Mouse (Mus musculus): ENCODE results near the gene Prkn. TPM values are rescaled to one million over a fixed set of nuclear protein-coding genes. Genes with fewer than 3 reads are reported as not detected.

Gene Prkn
- polyA plus RNA-seq, 1 experiment from 2014 or later, result 2.6 TPM

DNA sequence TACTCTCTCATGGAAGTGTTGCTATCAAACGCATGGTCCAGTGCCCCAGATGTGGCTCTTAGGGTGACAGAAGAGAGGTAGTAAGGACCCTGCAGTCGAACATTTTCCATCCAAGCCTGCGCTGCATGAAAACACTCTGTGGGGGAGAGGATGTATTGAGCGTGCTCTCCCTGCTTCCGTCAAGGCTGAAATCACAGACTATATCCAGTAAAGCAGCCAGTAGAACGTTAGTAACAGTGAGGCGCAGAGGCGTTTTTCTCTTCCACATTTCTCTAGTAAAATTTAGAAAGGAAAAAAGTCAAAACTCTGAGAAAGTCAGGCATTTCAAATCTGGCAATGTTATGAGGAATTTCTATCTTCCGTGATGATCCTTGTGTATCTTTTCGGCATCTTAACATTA, 897.7 kb downstream of the Prkn start:
- Histone ChIP-seq H3K27ac (no peak overlapping the region), H3K4me1 (no peaks in the 10 kb centered on the region), H3K9me3 (no peaks in the 10 kb centered on the region), H3K36me3 (no peaks in the 10 kb centered on the region), H3K27me3 (no peaks in the 10 kb centered on the region), H3K4me2 (no peak overlapping the region), H3K9ac (no peak overlapping the region), H3K4me3 (no peak overlapping the region)
- no peak for ATAC-seq (ENCODE audit: insufficient number of reproducible peaks, low FRiP score, low TSS enrichment, low read depth)
- WGBS, result 94% methylated on average over 10 of the region's 10 CpGs

DNA sequence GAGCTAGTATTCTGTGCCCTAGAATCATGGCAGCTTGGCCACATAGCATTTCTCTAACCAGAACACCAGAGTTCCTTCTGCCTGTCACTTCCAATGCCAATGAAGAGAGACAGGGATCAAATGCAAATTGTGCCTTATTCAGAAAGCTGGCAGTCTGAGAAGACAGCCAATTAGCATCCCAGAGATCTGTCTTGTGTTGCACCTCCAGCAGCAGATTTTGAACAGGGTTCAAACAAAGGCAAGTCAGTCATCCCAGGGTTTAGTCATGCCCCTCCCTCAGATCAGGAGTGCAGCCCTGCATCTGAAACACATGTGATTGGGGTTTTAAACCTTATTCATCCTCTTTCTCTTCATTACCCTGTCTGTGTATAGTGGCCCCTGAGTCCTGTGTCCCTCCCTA, 900.5 kb downstream of the Prkn start:
- H3K9ac ChIP-seq, result no peak overlapping the region
- ATAC-seq (ENCODE audit: insufficient number of reproducible peaks, low FRiP score, low TSS enrichment, low read depth), result no peak
- H3K36me3 ChIP-seq, result no peaks in the 10 kb centered on the region

GRCm38 (mm10) chr17:11741161-11741560, 901.0 kb downstream of the Prkn start:
- H3K27ac ChIP-seq, result no peak overlapping the region
- H3K4me1 ChIP-seq, result no peaks in the 10 kb centered on the region
- ATAC-seq (ENCODE audit: insufficient number of reproducible peaks, low FRiP score, low TSS enrichment, low read depth), result no peak
- no peaks in the 10 kb centered on the region for H3K27me3 ChIP-seq
- H3K9ac ChIP-seq, result no peak overlapping the region
- H3K9me3 ChIP-seq, result no peaks in the 10 kb centered on the region
- no peak overlapping the region for H3K4me2 ChIP-seq
- no peak overlapping the region for H3K4me3 ChIP-seq
- no peaks in the 10 kb centered on the region for H3K36me3 ChIP-seq
- 84% methylated on average over 5 of the region's 5 CpGs for WGBS

More for the DNA sequence above, 900.5 kb downstream of the Prkn start:
- no peak overlapping the region for H3K4me3 ChIP-seq
- no peak overlapping the region for H3K27ac ChIP-seq
- no peaks in the 10 kb centered on the region for H3K27me3 ChIP-seq
- H3K4me2 ChIP-seq, result no peak overlapping the region
- no peaks in the 10 kb centered on the region for H3K4me1 ChIP-seq
- no peaks in the 10 kb centered on the region for H3K9me3 ChIP-seq

DNA sequence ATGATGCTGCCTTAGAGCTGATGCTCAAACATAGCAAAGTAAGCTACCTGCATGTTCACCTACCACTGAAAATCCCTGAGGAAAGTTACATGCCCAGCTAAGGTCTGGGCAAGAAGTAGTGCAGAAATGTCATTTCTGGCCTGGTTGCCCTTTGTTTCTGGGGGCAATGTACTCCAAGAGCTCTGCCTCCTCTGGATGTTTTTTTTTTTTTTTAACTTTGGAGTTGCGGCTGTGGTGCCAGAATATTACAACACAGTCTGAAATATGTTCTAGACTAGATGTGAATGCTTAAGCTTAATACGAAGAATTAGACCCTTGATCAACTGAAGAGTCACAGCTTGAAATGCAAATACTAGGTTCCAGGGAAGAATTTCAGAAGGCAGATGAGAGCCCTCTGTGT, 911.1 kb downstream of the Prkn start:
- Histone ChIP-seq H3K9me3 (no peaks in the 10 kb centered on the region), H3K27me3 (no peaks in the 10 kb centered on the region), H3K4me3 (no peak overlapping the region), H3K27ac (no peak overlapping the region), H3K4me2 (no peak overlapping the region), H3K36me3 (no peaks in the 10 kb centered on the region), H3K4me1 (no peaks in the 10 kb centered on the region), H3K9ac (no peak overlapping the region)
- WGBS, result 87% methylated on average over 2 of the region's 2 CpGs
- ATAC-seq (ENCODE audit: insufficient number of reproducible peaks, low FRiP score, low TSS enrichment, low read depth), result no peak

DNA sequence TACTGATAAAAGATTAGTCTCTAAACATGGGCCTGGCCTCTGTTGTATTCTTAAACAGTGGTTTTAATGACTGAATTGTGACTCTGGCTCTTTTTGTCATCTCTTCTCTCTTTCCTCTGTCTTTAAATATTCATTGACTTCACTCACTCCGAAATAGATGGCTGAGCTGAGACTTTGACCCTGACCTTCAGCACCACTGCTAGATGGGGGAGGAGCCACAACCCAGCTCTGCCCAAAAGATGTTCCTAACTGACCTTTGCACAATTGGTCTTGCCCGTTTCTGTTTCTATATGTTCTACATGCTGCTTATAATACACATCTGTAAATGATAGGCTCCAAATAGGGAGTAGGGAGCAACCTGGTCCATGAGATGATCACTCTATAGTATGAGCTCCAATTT, 912.5 kb downstream of the Prkn start:
- ATAC-seq (ENCODE audit: insufficient number of reproducible peaks, low FRiP score, low TSS enrichment, low read depth), result no peak
- H3K4me1 ChIP-seq, result no peaks in the 10 kb centered on the region
- no peak overlapping the region for H3K4me3 ChIP-seq
- no peaks in the 10 kb centered on the region for H3K36me3 ChIP-seq
- H3K9ac ChIP-seq, result no peak overlapping the region
- H3K27me3 ChIP-seq, result no peaks in the 10 kb centered on the region
- H3K4me2 ChIP-seq, result no peak overlapping the region
- WGBS, result 53% methylated on average over 2 of the region's 2 CpGs
- no peak overlapping the region for H3K27ac ChIP-seq
- H3K9me3 ChIP-seq, result no peaks in the 10 kb centered on the region

GRCm38 (mm10) chr17:11765117-11765516, 924.9 kb downstream of the Prkn start:
- Histone ChIP-seq H3K4me3 (no peak overlapping the region), H3K9me3 (no peaks in the 10 kb centered on the region), H3K27me3 (no peaks in the 10 kb centered on the region), H3K9ac (no peak overlapping the region), H3K36me3 (no peaks in the 10 kb centered on the region), H3K4me2 (no peak overlapping the region), H3K4me1 (peaks cover 3% of the 10 kb centered on the region; the same call in 1 of the 2 replicates), H3K27ac (no peak overlapping the region)
- no peak for ATAC-seq (ENCODE audit: insufficient number of reproducible peaks, low FRiP score, low TSS enrichment, low read depth)
- WGBS, result 73% methylated on average over 3 of the region's 3 CpGs

DNA sequence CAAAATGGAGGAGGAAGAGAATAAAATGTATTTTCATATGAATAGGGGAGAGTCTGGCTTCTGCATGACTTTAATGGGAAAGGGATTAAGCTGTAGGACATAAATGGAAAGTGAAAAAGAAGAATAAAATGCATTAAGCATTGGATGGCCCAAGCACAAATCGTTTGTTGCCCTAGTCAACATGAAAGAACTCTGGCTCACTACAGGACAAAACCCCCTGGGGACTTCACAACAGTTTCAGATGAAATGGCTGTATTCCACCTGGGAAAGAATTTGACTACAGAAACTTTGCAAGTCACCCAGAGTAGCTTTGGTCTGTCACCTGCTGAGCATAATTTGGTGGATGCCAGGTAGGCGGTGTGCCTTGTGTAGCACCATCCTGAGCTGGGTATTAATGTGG, 925.4 kb downstream of the Prkn start:
- no peak overlapping the region for H3K4me2 ChIP-seq
- H3K27ac ChIP-seq, result no peak overlapping the region
- no peak overlapping the region for H3K4me3 ChIP-seq
- peaks cover 3% of the 10 kb centered on the region; the same call in 1 of the 2 replicates for H3K4me1 ChIP-seq
- no peaks in the 10 kb centered on the region for H3K9me3 ChIP-seq
- no peaks in the 10 kb centered on the region for H3K27me3 ChIP-seq
- H3K9ac ChIP-seq, result no peak overlapping the region
- 44% methylated on average over 2 of the region's 2 CpGs for WGBS
- H3K36me3 ChIP-seq, result no peaks in the 10 kb centered on the region
- ATAC-seq (ENCODE audit: insufficient number of reproducible peaks, low FRiP score, low TSS enrichment, low read depth), result no peak

- H3K4me2 ChIP-seq, result no peak overlapping the region
- no peak overlapping the region for H3K27ac ChIP-seq
- no peaks in the 10 kb centered on the region for H3K36me3 ChIP-seq
- no peak for ATAC-seq (ENCODE audit: insufficient number of reproducible peaks, low FRiP score, low TSS enrichment, low read depth)
- H3K9ac ChIP-seq, result no peak overlapping the region
- peaks cover 3% of the 10 kb centered on the region; the same call in 1 of the 2 replicates for H3K4me1 ChIP-seq
- whole genome bisulfite sequencing, result 86% methylated on average over 4 of the region's 4 CpGs
- no peaks in the 10 kb centered on the region for H3K9me3 ChIP-seq
- H3K4me3 ChIP-seq, result no peak overlapping the region
- H3K27me3 ChIP-seq, result no peaks in the 10 kb centered on the region
Observed at GRCm38 (mm10) chr17:11767301-11767700, 927.1 kb downstream of the Prkn start.

- H3K9ac ChIP-seq, result no peak overlapping the region
- no peak overlapping the region for H3K4me3 ChIP-seq
- WGBS, result 77% methylated on average over 4 of the region's 4 CpGs
- H3K4me2 ChIP-seq, result no peak overlapping the region
- peaks cover 3% of the 10 kb centered on the region; the same call in 1 of the 2 replicates for H3K4me1 ChIP-seq
- no peak for ATAC-seq (ENCODE audit: insufficient number of reproducible peaks, low FRiP score, low TSS enrichment, low read depth)
- H3K27me3 ChIP-seq, result no peaks in the 10 kb centered on the region
- no peak overlapping the region for H3K27ac ChIP-seq
- H3K9me3 ChIP-seq, result no peaks in the 10 kb centered on the region
- H3K36me3 ChIP-seq, result no peaks in the 10 kb centered on the region
Observed at GRCm38 (mm10) chr17:11768345-11768744, 928.2 kb downstream of the Prkn start.

DNA sequence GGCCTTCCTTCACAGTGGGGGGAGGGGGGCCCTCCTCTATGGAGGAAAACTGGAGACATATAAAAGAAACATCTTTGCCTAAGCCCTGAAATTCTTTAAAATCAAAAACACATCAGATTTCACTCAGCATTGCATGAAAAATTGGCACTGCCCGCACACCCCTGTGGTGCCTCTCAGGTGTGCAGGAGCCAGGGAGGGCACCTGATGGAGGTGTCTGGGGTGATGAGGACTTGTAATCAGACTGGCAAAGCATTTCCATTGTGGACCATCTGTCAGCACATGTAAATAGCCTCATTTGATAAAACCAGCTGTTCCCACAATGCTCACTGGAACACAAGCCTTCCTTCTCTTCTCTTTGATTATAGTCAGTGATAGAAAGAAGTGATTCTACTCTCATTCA, 928.8 kb downstream of the Prkn start:
- no peak for ATAC-seq (ENCODE audit: insufficient number of reproducible peaks, low FRiP score, low TSS enrichment, low read depth)
- H3K4me3 ChIP-seq, result no peak overlapping the region

GRCm38 (mm10) chr17:11769513-11769912, 929.3 kb downstream of the Prkn start:
- WGBS, result 82% methylated on average over 3 of the region's 3 CpGs
- Histone ChIP-seq H3K4me1 (peaks cover 3% of the 10 kb centered on the region; the same call in 1 of the 2 replicates), H3K36me3 (no peaks in the 10 kb centered on the region), H3K4me2 (no peak overlapping the region), H3K27me3 (no peaks in the 10 kb centered on the region), H3K9ac (no peak overlapping the region), H3K4me3 (no peak overlapping the region), H3K27ac (no peak overlapping the region), H3K9me3 (no peaks in the 10 kb centered on the region)
- ATAC-seq (ENCODE audit: insufficient number of reproducible peaks, low FRiP score, low TSS enrichment, low read depth), result no peak

More for the DNA sequence above, 928.8 kb downstream of the Prkn start:
- Histone ChIP-seq H3K4me2 (no peak overlapping the region), H3K27me3 (no peaks in the 10 kb centered on the region), H3K36me3 (no peaks in the 10 kb centered on the region), H3K27ac (no peak overlapping the region), H3K9me3 (no peaks in the 10 kb centered on the region), H3K4me1 (peaks cover 3% of the 10 kb centered on the region; the same call in 1 of the 2 replicates), H3K9ac (no peak overlapping the region)
- WGBS, result 69% methylated on average over 1 of the region's 1 CpGs

DNA sequence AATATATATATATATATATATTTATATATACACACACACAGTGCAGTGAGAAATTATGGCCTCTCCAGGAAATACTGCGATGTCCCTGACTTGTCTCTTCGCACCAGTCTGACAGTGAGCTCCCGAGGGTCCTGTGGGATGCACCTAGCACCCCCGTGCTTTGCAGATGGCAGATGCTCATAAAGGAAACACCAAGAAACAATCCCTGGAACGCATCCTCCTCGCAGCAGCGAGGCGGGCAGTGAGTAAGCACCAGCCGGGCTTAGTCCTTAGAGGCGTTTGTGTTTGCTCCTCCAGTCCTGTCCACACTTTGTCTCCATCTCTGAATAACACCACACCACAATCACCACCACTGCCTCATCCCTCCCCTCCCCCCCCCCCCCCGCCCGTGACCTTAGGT, 939.4 kb downstream of the Prkn start:
- H3K27me3 ChIP-seq, result no peaks in the 10 kb centered on the region
- 80% methylated on average over 11 of the region's 12 CpGs for WGBS
- no peaks in the 10 kb centered on the region for H3K4me1 ChIP-seq
- H3K9me3 ChIP-seq, result no peaks in the 10 kb centered on the region
- no peak overlapping the region for H3K9ac ChIP-seq
- H3K4me2 ChIP-seq, result no peak overlapping the region
- no peak overlapping the region for H3K4me3 ChIP-seq
- H3K27ac ChIP-seq, result no peak overlapping the region
- no peaks in the 10 kb centered on the region for H3K36me3 ChIP-seq
- ATAC-seq (ENCODE audit: insufficient number of reproducible peaks, low FRiP score, low TSS enrichment, low read depth), result no peak

GRCm38 (mm10) chr17:11780005-11780404, 939.8 kb downstream of the Prkn start:
- H3K9me3 ChIP-seq, result no peaks in the 10 kb centered on the region
- H3K36me3 ChIP-seq, result no peaks in the 10 kb centered on the region
- H3K4me3 ChIP-seq, result no peak overlapping the region
- no peaks in the 10 kb centered on the region for H3K4me1 ChIP-seq
- no peak overlapping the region for H3K27ac ChIP-seq
- 37% methylated on average over 2 of the region's 2 CpGs for whole genome bisulfite sequencing
- no peak overlapping the region for H3K4me2 ChIP-seq
- no peaks in the 10 kb centered on the region for H3K27me3 ChIP-seq
- H3K9ac ChIP-seq, result no peak overlapping the region
- ATAC-seq (ENCODE audit: insufficient number of reproducible peaks, low FRiP score, low TSS enrichment, low read depth), result no peak
